Mouse (Mus musculus) liver, embryonic 14.5 days (tissue): ENCODE measurements around the gene Prss38. TPM values are rescaled to one million over a fixed set of nuclear protein-coding genes. Genes with fewer than 3 reads are reported as not detected.

Source experiments
- ATAC-seq: fragments of 200-750 bp; cut with Nextera tagmentation; 2 replicates; pipeline ENCODE4 v1.8.0; 2017; ENCODE audit warnings: moderate number of reproducible peaks, mild to moderate bottlenecking, moderate library complexity; ENCODE audit not compliant: insufficient read depth
- DNase-seq, 3 experiments: peaks; one replicate each; pipeline ENCODE4 v3.0.0-alpha.2; 2012 to 2013; ENCODE audit warnings: low read depth in 3 of 3, low spot score in 3 of 3
- H3K27ac ChIP-seq: fragments of 300-500 bp; sonication (generic); 2 replicates; pipeline ENCODE4 v1.5.1; 2014; ENCODE audit warnings: moderate library complexity, mild to moderate bottlenecking, control low read depth, inconsistent platforms
- H3K27me3 ChIP-seq: fragments of 300-500 bp; sonication (generic); 2 replicates; pipeline ENCODE4 v1.6.1; 2014; ENCODE audit warnings: mild to moderate bottlenecking, low read length, moderate library complexity; ENCODE audit not compliant: control insufficient read depth, insufficient read depth
- H3K36me3 ChIP-seq: fragments of 300-500 bp; sonication (generic); replicated peaks from 2 replicates; pipeline ENCODE4 v1.6.1; 2014; ENCODE audit warnings: low read depth; ENCODE audit not compliant: control insufficient read depth, insufficient read depth
- H3K4me1 ChIP-seq, 2 experiments: fragments of 200-500 bp in 1 of 2; fragments of 300-500 bp in 1 of 2; sonication (generic) in 1 of 2; replicated peaks; 2 replicates each; pipeline ENCODE4 v1.6.1; 2012 to 2014; ENCODE audit warnings: antibody characterized with exemption in 1 of 2, inconsistent platforms in 1 of 2, low read length in 1 of 2; ENCODE audit not compliant: control insufficient read depth in 2 of 2, insufficient read depth in 2 of 2
- H3K4me2 ChIP-seq: fragments of 300-500 bp; sonication (generic); 2 replicates; pipeline ENCODE4 v1.6.1; 2014; ENCODE audit warnings: low read depth, mild to moderate bottlenecking, control low read depth, moderate library complexity
- H3K4me3 ChIP-seq, 2 experiments: fragments of 200-500 bp in 1 of 2; fragments of 300-500 bp in 1 of 2; sonication (generic) in 1 of 2; 2 replicates each; pipeline ENCODE4 v1.5.1; 2012 to 2014; ENCODE audit warnings: low read depth in 2 of 2, low read length in 2 of 2, mild to moderate bottlenecking in 2 of 2, control low read depth in 1 of 2, inconsistent platforms in 1 of 2, moderate library complexity in 1 of 2; ENCODE audit not compliant: insufficient read depth in 1 of 2
- H3K9ac ChIP-seq: fragments of 300-500 bp; sonication (generic); replicated peaks from 2 replicates; pipeline ENCODE4 v1.6.1; 2014; ENCODE audit warnings: mild to moderate bottlenecking, control low read depth, moderate library complexity
- H3K9me3 ChIP-seq: fragments of 300-500 bp; sonication (generic); 2 replicates; pipeline ENCODE4 v1.6.1; 2016; ENCODE audit warnings: low read length, mixed read lengths; ENCODE audit not compliant: control insufficient read depth
- CTCF ChIP-seq: IDR thresholded peaks from 2 replicates; pipeline ENCODE4 v1.5.1; 2016; ENCODE audit warnings: antibody characterized with exemption, low read depth, control low read depth
- EP300 ChIP-seq: IDR thresholded peaks from 2 replicates; pipeline ENCODE4 v1.6.1; 2016; ENCODE audit warnings: antibody characterized with exemption, low read depth
- WGBS: fragments of 180-500 bp; shearing (Covaris S2); extraction: QIAGEN DNeasy Blood & Tissue Kit; methylation state at CpG from one replicate; pipeline ENCODE4 v1.1.7; 2014; ENCODE audit not compliant: insufficient replicate concordance; 5-methylcytosine and 5-hydroxymethylcytosine counted together
- polyA plus RNA-seq, 2 experiments: library from polyadenylated mRNA; depleted of rRNA in 1 of 2; stranded (reverse) in 1 of 2; unstranded in 1 of 2; fragments of >200 nt; fragmentation: Nextera tagmentation in 1 of 2; extraction: Ambion mirVana in 1 of 2; gene quantifications; 2 replicates each; pipeline versions ENCODE4 v1.2.1 to v1.2.3; 2012 to 2014

Gene Prss38
- polyA plus RNA-seq, 2 experiments, result not detected

DNA sequence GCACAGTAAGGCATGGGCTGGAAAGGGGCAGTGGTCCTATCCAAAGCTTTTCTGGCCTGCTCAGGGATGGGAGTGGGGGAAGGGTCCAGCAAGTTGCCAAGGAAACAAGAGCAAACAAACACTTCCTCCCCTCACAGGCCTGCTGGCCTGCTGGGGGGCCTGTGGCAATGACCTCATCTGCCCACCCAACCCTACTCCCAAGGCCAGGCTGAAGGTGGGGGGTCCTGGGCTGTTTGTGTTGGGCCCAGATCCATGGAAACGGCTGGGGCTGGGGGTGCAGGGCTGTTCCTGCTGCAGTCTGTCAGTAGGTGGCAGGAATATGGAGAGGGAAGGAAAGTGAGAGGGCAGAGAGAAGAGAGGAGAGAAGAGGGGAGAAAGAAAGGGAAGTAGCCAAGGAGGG lies 39.1 kb downstream of the Prss38 start:
- H3K4me2 ChIP-seq, result no peak overlapping the region
- no peak overlapping the region for H3K9ac ChIP-seq
- no peaks in the 10 kb centered on the region for H3K36me3 ChIP-seq
- no peaks in the 10 kb centered on the region for H3K4me1 ChIP-seq
- no peaks in the 10 kb centered on the region for H3K27me3 ChIP-seq
- no peak overlapping the region for H3K4me3 ChIP-seq
- DNase-seq (no peak), ATAC-seq (no peak)
- 26% methylated on average over 1 of the region's 1 CpGs for WGBS
- no peak overlapping the region for H3K27ac ChIP-seq
- TF ChIP-seq CTCF (no peak), EP300 (no peak)
- no peaks in the 10 kb centered on the region for H3K9me3 ChIP-seq

DNA sequence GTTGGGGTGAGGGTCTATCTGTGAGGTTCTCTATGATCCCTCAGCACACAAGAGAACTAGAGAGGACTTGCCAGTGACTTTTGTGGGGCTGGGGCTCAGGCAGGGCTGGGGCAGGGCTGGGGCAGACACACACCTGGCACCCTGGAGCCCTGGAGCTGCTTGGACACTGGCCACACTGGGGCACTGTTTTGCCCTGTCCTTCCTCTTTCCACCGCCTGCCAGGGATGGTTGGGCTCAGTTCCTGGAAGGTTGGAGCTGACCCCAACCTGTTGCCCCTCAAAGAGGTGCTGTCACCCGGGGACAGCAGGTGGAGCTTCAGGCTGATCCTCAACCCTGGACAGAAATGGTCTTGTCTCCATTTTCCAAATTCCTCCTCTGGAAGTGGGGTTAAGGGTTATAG lies 39.5 kb downstream of the Prss38 start:
- no peak for TF ChIP-seq EP300
- no peak for TF ChIP-seq CTCF
- Histone ChIP-seq H3K27me3 (no peaks in the 10 kb centered on the region), H3K4me1 (no peaks in the 10 kb centered on the region), H3K36me3 (no peaks in the 10 kb centered on the region), H3K4me3 (no peak overlapping the region), H3K27ac (no peak overlapping the region), H3K4me2 (no peak overlapping the region), H3K9me3 (no peaks in the 10 kb centered on the region), H3K9ac (no peak overlapping the region)
- ATAC-seq, result no peak
- WGBS, result 24% methylated on average over 2 of the region's 2 CpGs
- no peak for DNase-seq

DNA sequence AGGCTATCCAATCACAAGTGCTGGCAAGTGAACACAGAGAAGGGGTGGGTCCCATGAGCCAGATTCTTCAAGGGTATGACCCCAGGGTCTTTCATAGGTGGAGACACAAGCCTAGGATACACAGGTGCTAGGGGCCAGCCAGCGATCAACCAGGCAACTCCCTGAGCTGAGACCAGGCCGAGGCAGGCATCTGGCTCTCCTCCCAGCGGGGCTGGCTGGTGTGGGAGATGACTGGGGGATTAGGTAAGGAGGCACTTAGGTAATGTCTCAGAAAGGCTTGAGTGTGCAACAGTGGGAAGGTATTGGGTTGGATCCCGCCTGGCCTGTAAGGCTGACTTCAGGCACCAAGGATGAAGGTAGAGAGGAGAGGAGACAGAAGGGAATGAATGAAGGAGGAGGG lies 40.3 kb downstream of the Prss38 start:
- Histone ChIP-seq H3K4me1 (no peaks in the 10 kb centered on the region), H3K4me2 (no peak overlapping the region), H3K4me3 (no peak overlapping the region), H3K27ac (no peak overlapping the region), H3K27me3 (no peaks in the 10 kb centered on the region), H3K36me3 (no peaks in the 10 kb centered on the region), H3K9ac (no peak overlapping the region), H3K9me3 (no peaks in the 10 kb centered on the region)
- ATAC-seq (no peak), DNase-seq (no peak)
- TF ChIP-seq EP300, result no peak
- no peak for TF ChIP-seq CTCF
- 51% methylated on average over 4 of the region's 4 CpGs for WGBS

DNA sequence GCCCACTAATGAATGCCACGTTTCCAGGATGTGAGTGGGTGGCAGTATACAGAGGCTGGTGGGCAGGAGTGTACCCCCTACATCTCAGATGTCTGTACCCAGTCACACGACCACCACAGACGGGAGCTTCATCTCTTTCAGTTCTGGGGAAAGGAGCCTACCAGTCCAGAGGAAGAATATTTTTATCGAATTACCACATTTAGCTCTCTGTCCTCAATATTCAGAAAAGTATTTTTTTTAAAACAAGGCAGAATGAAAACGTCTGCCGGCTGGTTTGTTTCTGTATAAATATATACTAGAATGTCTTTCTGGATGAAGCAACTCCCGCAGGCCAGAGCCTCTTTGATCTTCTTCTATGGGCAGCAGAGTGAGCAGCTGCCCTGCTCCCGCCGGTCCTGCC lies 42.5 kb downstream of the Prss38 start:
- H3K4me2 ChIP-seq, result no peak overlapping the region
- DNase-seq (no peak), ATAC-seq (no peak)
- H3K9ac ChIP-seq, result no peak overlapping the region
- no peak overlapping the region for H3K4me3 ChIP-seq
- H3K27ac ChIP-seq, result no peak overlapping the region
- 42% methylated on average over 9 of the region's 9 CpGs for WGBS
- TF ChIP-seq CTCF (no peak), EP300 (no peak)
- H3K27me3 ChIP-seq, result no peaks in the 10 kb centered on the region
- H3K4me1 ChIP-seq, result no peaks in the 10 kb centered on the region
- H3K9me3 ChIP-seq, result no peaks in the 10 kb centered on the region
- H3K36me3 ChIP-seq, result no peaks in the 10 kb centered on the region

DNA sequence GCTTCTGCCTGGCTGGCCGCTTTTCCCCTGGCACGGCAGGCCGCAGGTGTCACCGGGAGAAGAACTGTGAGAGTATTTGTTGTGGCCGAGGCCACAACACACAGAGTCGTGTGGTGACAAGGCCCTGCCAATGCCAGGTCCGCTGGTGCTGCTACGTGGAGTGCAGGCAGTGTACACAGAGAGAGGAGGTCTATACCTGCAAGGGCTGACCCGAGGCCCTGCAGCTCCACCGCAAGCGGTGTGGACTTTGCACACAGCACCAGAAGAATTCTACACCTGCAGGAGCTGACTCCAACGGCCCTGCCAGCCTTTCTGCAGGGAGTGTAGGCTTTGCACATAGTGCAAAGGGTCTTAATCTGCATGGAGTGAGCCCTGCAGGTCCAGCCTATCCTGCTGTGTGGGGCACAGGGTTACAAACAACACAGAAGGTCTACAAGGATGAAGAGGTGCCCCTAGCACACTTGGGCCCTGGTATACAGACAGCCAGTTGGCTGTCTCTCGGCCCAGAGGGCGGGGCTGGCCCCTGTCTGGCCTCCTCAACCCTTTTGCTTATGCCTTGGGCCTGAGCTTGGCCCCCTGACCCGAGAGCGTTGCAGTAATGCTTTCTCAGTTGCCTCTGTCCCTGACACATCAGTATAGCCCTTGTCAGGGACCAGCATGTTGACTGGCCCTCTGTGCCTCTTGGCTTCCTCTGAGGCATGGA lies 44.1 kb downstream of the Prss38 start:
- Histone ChIP-seq H3K27me3 (no peaks in the 10 kb centered on the region), H3K27ac (no peak overlapping the region), H3K4me1 (no peaks in the 10 kb centered on the region), H3K4me2 (no peak overlapping the region), H3K4me3 (no peak overlapping the region), H3K9ac (no peak overlapping the region), H3K36me3 (no peaks in the 10 kb centered on the region), H3K9me3 (no peaks in the 10 kb centered on the region)
- WGBS, result 58% methylated on average over 16 of the region's 16 CpGs
- ATAC-seq (no peak), DNase-seq (no peak)
- TF ChIP-seq EP300 (no peak), CTCF (no peak)
